Mouse (Mus musculus): ENCODE results near the gene Nup85. TPM values are rescaled to one million over a fixed set of nuclear protein-coding genes. Genes with fewer than 3 reads are reported as not detected.

The Nup85 gene
- polyA plus RNA-seq, 1 experiment from 2014 or later: 85.2 TPM

GRCm38 (mm10) chr11:115599722-115600121 lies 35.5 kb downstream of the Nup85 start:
- Histone ChIP-seq H3K36me3 (ENCODE audit: control insufficient read depth, insufficient read depth, low read length) (peaks cover 38% of the 10 kb centered on the region), H3K4me2 (ENCODE audit: low read length) (no peak overlapping the region), H3K4me3 (ENCODE audit: control insufficient read depth in 1 of 2, insufficient read depth in 1 of 2, low read depth in 1 of 2, low read length in 2 of 2) (no peak overlapping the region), H3K4me1 (ENCODE audit: control insufficient read depth in 2 of 2, insufficient read depth in 2 of 2, low read length in 2 of 2) (peaks cover 8 to 34% of the 10 kb centered on the region in 2 experiments), H3K27me3 (ENCODE audit: control insufficient read depth, insufficient read depth, low read length) (no peaks in the 10 kb centered on the region), H3K9me3 (ENCODE audit: control insufficient read depth, low read length) (no peaks in the 10 kb centered on the region), H3K27ac (replicated peaks in 1 of 2; ENCODE audit: control insufficient read depth in 1 of 2, insufficient read depth in 1 of 2, low read depth in 2 of 2, low read length in 2 of 2) (no peak overlapping the region), H3K9ac (ENCODE audit: low read length) (no peak overlapping the region)
- ATAC-seq (ENCODE audit: insufficient number of reproducible peaks, insufficient read depth, low FRiP score, low read depth): no peak
- WGBS: 78% methylated on average over 7 of the region's 7 CpGs

DNA sequence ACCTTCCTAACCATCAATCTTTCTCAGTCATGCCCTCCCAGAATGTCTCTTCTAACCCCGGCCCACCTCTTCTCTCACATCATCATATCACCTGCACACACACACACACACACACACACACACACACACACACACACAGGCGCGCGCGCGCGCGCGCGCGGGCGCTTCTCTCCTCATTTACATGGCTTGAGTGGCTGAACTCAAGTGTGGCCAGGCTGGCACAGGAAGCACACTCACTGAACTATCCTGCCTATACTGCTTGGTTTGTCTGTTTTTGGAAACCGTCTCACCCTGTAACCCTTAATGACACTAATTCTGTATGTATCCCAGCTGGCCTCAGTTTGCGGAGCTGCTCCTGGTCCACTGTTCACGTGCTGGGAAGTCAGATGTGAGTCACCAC lies 36.5 kb downstream of the Nup85 start:
- no peak for ATAC-seq (ENCODE audit: insufficient number of reproducible peaks, insufficient read depth, low FRiP score, low read depth)
- Histone ChIP-seq H3K4me2 (ENCODE audit: low read length) (no peak overlapping the region), H3K9ac (ENCODE audit: low read length) (no peak overlapping the region)

GRCm38 (mm10) chr11:115601174-115601573 lies 36.9 kb downstream of the Nup85 start:
- no peaks in the 10 kb centered on the region for H3K27me3 ChIP-seq (ENCODE audit: control insufficient read depth, insufficient read depth, low read length)
- H3K27ac ChIP-seq (replicated peaks in 1 of 2; ENCODE audit: control insufficient read depth in 1 of 2, insufficient read depth in 1 of 2, low read depth in 2 of 2, low read length in 2 of 2): no peak overlapping the region
- H3K4me1 ChIP-seq (ENCODE audit: control insufficient read depth in 2 of 2, insufficient read depth in 2 of 2, low read length in 2 of 2): peaks cover 10 to 40% of the 10 kb centered on the region in 2 experiments
- 52% methylated on average over 4 of the region's 4 CpGs for WGBS
- H3K9ac ChIP-seq (ENCODE audit: low read length): no peak overlapping the region
- no peak for ATAC-seq (ENCODE audit: insufficient number of reproducible peaks, insufficient read depth, low FRiP score, low read depth)
- H3K36me3 ChIP-seq (ENCODE audit: control insufficient read depth, insufficient read depth, low read length): peaks cover 40% of the 10 kb centered on the region
- no peaks in the 10 kb centered on the region for H3K9me3 ChIP-seq (ENCODE audit: control insufficient read depth, low read length)
- H3K4me3 ChIP-seq (ENCODE audit: control insufficient read depth in 1 of 2, insufficient read depth in 1 of 2, low read depth in 1 of 2, low read length in 2 of 2): no peak overlapping the region
- no peak overlapping the region for H3K4me2 ChIP-seq (ENCODE audit: low read length)

More for the DNA sequence above, 36.5 kb downstream of the Nup85 start:
- Histone ChIP-seq H3K4me3 (ENCODE audit: control insufficient read depth in 1 of 2, insufficient read depth in 1 of 2, low read depth in 1 of 2, low read length in 2 of 2) (no peak overlapping the region), H3K27me3 (ENCODE audit: control insufficient read depth, insufficient read depth, low read length) (no peaks in the 10 kb centered on the region), H3K9me3 (ENCODE audit: control insufficient read depth, low read length) (no peaks in the 10 kb centered on the region), H3K36me3 (ENCODE audit: control insufficient read depth, insufficient read depth, low read length) (peaks cover 40% of the 10 kb centered on the region), H3K27ac (replicated peaks in 1 of 2; ENCODE audit: control insufficient read depth in 1 of 2, insufficient read depth in 1 of 2, low read depth in 2 of 2, low read length in 2 of 2) (no peak overlapping the region), H3K4me1 (ENCODE audit: control insufficient read depth in 2 of 2, insufficient read depth in 2 of 2, low read length in 2 of 2) (peaks cover 10 to 40% of the 10 kb centered on the region in 2 experiments)
- WGBS: 85% methylated on average over 15 of the region's 15 CpGs

GRCm38 (mm10) chr11:115603128-115603475 lies 38.9 kb downstream of the Nup85 start:
- no peaks in the 10 kb centered on the region for H3K27me3 ChIP-seq (ENCODE audit: control insufficient read depth, insufficient read depth, low read length)

DNA sequence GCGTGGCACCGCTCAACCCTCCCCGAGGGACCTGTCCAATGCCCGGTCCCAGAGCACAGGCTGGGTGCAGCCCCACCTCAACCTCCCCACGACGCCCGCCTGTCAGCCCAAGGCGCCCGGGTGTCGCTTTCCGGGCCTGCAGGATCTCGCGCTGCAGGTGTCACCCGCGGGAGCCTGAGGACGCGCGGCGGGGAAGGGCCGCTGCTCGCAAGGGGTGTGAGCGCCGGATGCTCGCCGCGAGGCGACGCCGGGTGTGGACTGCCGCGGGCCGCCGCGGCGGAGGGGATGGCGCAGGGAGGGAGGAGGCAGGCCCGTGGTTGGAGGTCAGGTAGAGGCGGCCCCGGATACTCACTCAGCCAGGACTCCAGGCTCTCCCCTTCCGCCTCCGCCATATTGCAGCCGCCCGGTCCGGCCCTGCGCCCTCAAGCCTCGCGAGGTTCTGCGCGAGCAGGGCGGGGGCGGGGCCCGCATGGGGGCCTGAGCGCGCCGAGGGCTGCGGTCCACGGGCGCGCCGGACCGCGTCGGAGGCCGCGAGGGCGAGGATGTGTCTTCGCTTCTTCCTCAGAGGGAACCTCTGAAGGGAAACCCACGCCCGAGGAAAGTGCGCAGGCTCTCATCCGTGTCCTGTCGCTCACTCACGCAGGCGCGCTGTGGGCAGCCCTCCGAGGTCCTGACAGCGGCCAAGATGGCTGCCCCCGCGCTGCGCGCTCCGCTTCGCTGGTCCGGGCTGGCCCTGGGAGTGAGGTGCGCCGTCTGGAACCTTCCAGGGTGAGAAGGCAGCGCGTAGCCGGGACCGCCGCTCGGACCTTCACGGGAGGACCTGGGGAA lies 39.5 kb downstream of the Nup85 start, which contains the start of the genes Mrps7 and Gga3:
Gene Mrps7 (plus strand): TSS at position 450 of the 828 bp plus-strand sequence.
Gene Gga3 (minus strand): TSS at position 576 of the 828 bp plus-strand sequence.
- ATAC-seq (ENCODE audit: insufficient number of reproducible peaks, insufficient read depth, low FRiP score, low read depth): peak; percentile 95
- Histone ChIP-seq H3K27me3 (ENCODE audit: control insufficient read depth, insufficient read depth, low read length) (no peaks in the 10 kb centered on the region), H3K4me3 (ENCODE audit: control insufficient read depth in 1 of 2, insufficient read depth in 1 of 2, low read depth in 1 of 2, low read length in 2 of 2) (peak within 1 kb of the TSS; percentile 92 to 100), H3K27ac (replicated peaks in 1 of 2; ENCODE audit: control insufficient read depth in 1 of 2, insufficient read depth in 1 of 2, low read depth in 2 of 2, low read length in 2 of 2) (peak within 1 kb of the TSS; percentile 91 to 93), H3K4me1 (ENCODE audit: control insufficient read depth in 2 of 2, insufficient read depth in 2 of 2, low read length in 2 of 2) (peaks cover 10 to 40% of the 10 kb centered on the region in 2 experiments), H3K4me2 (ENCODE audit: low read length) (peak within 1 kb of the TSS; percentile 90), H3K9me3 (ENCODE audit: control insufficient read depth, low read length) (no peaks in the 10 kb centered on the region), H3K36me3 (ENCODE audit: control insufficient read depth, insufficient read depth, low read length) (peaks cover 45% of the 10 kb centered on the region), H3K9ac (ENCODE audit: low read length) (peak within 1 kb of the TSS; percentile 95)
- WGBS: under 1% methylated on average over 79 of the region's 93 CpGs

More at GRCm38 (mm10) chr11:115603128-115603475, 38.9 kb downstream of the Nup85 start:
- no peaks in the 10 kb centered on the region for H3K9me3 ChIP-seq (ENCODE audit: control insufficient read depth, low read length)
- peak overlapping the region; percentile 92 to 100 for H3K4me3 ChIP-seq (ENCODE audit: control insufficient read depth in 1 of 2, insufficient read depth in 1 of 2, low read depth in 1 of 2, low read length in 2 of 2)
- peaks cover 10 to 40% of the 10 kb centered on the region in 2 experiments for H3K4me1 ChIP-seq (ENCODE audit: control insufficient read depth in 2 of 2, insufficient read depth in 2 of 2, low read length in 2 of 2)
- H3K9ac ChIP-seq (ENCODE audit: low read length): peak overlapping the region; percentile 95
- peaks cover 45% of the 10 kb centered on the region for H3K36me3 ChIP-seq (ENCODE audit: control insufficient read depth, insufficient read depth, low read length)
- no peak for ATAC-seq (ENCODE audit: insufficient number of reproducible peaks, insufficient read depth, low FRiP score, low read depth)
- peak overlapping the region; percentile 90 for H3K4me2 ChIP-seq (ENCODE audit: low read length)
- H3K27ac ChIP-seq (replicated peaks in 1 of 2; ENCODE audit: control insufficient read depth in 1 of 2, insufficient read depth in 1 of 2, low read depth in 2 of 2, low read length in 2 of 2): peak overlapping the region; percentile 86 to 91
- WGBS: 3% methylated on average over 15 of the region's 15 CpGs

DNA sequence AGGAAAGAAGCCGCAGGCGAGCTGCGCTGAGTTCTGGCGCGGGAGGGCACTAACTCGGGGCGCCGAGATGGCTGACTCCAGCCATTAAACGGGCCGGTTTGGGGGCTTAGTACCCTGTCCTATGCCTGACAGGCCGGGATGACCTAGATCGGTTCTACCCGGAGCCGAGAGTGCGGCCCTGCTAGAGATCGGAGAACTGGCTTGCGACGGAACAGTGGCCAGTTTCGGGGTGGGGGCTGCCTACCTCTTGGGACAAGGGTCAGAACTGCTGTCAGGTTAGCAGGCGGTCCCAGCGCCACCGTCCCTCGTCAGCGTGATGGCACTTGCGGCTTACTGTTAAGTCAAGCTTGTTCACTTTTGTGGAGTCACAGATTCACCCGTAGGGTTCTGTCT lies 40.1 kb downstream of the Nup85 start:
- ATAC-seq (ENCODE audit: insufficient number of reproducible peaks, insufficient read depth, low FRiP score, low read depth): 0 out of 2 replicates have a peak, but pooled peaks have one; percentile 1
- H3K27me3 ChIP-seq (ENCODE audit: control insufficient read depth, insufficient read depth, low read length): no peaks in the 10 kb centered on the region
- no peaks in the 10 kb centered on the region for H3K9me3 ChIP-seq (ENCODE audit: control insufficient read depth, low read length)
- H3K36me3 ChIP-seq (ENCODE audit: control insufficient read depth, insufficient read depth, low read length): peaks cover 46% of the 10 kb centered on the region
- peaks cover 10 to 40% of the 10 kb centered on the region in 2 experiments for H3K4me1 ChIP-seq (ENCODE audit: control insufficient read depth in 2 of 2, insufficient read depth in 2 of 2, low read length in 2 of 2)
- peak overlapping the region; percentile 91 to 93 for H3K27ac ChIP-seq (replicated peaks in 1 of 2; ENCODE audit: control insufficient read depth in 1 of 2, insufficient read depth in 1 of 2, low read depth in 2 of 2, low read length in 2 of 2)
- H3K4me2 ChIP-seq (ENCODE audit: low read length): peak overlapping the region; percentile 90
- peak overlapping the region; percentile 95 for H3K9ac ChIP-seq (ENCODE audit: low read length)
- WGBS: 0% methylated on average over 26 of the region's 26 CpGs
- H3K4me3 ChIP-seq (ENCODE audit: control insufficient read depth in 1 of 2, insufficient read depth in 1 of 2, low read depth in 1 of 2, low read length in 2 of 2): peak overlapping the region; percentile 92 to 100

DNA sequence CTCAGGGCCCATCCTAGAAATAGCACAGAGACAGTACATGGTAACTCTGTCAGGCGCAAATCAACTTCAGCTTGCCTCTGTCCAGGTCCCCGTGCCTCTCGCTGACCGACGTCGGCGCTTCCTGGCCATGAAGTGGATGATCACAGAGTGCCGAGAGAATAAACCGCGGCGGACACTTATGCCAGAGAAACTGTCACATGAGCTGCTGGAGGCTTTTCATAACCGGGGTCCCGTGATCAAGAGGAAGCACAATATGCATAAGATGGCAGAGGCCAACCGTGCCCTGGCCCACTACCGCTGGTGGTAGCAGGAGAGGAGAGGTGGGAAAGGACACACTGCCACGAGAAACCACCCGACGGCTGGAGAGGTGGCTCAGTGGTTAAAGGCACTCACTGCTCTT lies 42.5 kb downstream of the Nup85 start:
- Histone ChIP-seq H3K4me2 (ENCODE audit: low read length) (no peak overlapping the region), H3K27ac (replicated peaks in 1 of 2; ENCODE audit: control insufficient read depth in 1 of 2, insufficient read depth in 1 of 2, low read depth in 2 of 2, low read length in 2 of 2) (0 out of 4 replicates have a peak overlapping the region, but pooled peaks of 1 of the 2 experiments have one; percentile 4), H3K4me3 (ENCODE audit: control insufficient read depth in 1 of 2, insufficient read depth in 1 of 2, low read depth in 1 of 2, low read length in 2 of 2) (no peak overlapping the region), H3K4me1 (ENCODE audit: control insufficient read depth in 2 of 2, insufficient read depth in 2 of 2, low read length in 2 of 2) (peaks cover 9 to 24% of the 10 kb centered on the region in 2 experiments), H3K9ac (ENCODE audit: low read length) (no peak overlapping the region), H3K36me3 (ENCODE audit: control insufficient read depth, insufficient read depth, low read length) (peaks cover 49% of the 10 kb centered on the region), H3K9me3 (ENCODE audit: control insufficient read depth, low read length) (no peaks in the 10 kb centered on the region), H3K27me3 (ENCODE audit: control insufficient read depth, insufficient read depth, low read length) (no peaks in the 10 kb centered on the region)
- 83% methylated on average over 18 of the region's 18 CpGs for WGBS
- no peak for ATAC-seq (ENCODE audit: insufficient number of reproducible peaks, insufficient read depth, low FRiP score, low read depth)
